Mouse (Mus musculus) duodenum, adult 2 months (tissue): ENCODE data around the gene Flvcr2. TPM values are rescaled to one million over a fixed set of nuclear protein-coding genes. Genes with fewer than 3 reads are reported as not detected.

ENCODE experiments used
- polyA plus RNA-seq: library from polyadenylated mRNA; depleted of rRNA; stranded (reverse); fragments of >200 nt; gene quantifications from 2 replicates; pipeline ENCODE4 v1.2.3, GENCODE M21; 2012; ENCODE audit warnings: low replicate concordance; rRNA removed

The Flvcr2 gene
- polyA plus RNA-seq: 1.6 and 2.3 TPM in 2 replicates

GRCm38 (mm10) chr12:85745827-85746695, at the start of gene Flvcr2:
Flvcr2 (plus strand) TSS chr12:85746539.

GRCm38 (mm10) chr12:85824438-85825264, 78.3 kb downstream of the Flvcr2 start, which contains the start of the genes Erg28 and Ttll5:
Erg28 (minus strand) TSS chr12:85824550.
Ttll5 (plus strand) TSS chr12:85824659.

Other genes with a start within 250 kb of the Flvcr2 start
- 3.4 and 6.3 TPM in 2 replicates for gene Jdp2, start 147.5 kb upstream of the Flvcr2 start, polyA plus RNA-seq
- 2.3 and 3.9 TPM in 2 replicates for gene Batf, start 59.9 kb upstream of the Flvcr2 start, polyA plus RNA-seq
- gene Erg28, start 78.0 kb downstream of the Flvcr2 start, polyA plus RNA-seq: 31.2 and 33.5 TPM in 2 replicates
- 5.4 and 8.0 TPM in 2 replicates for gene Ttll5, start 78.1 kb downstream of the Flvcr2 start, polyA plus RNA-seq